Mouse (Mus musculus) liver, embryonic 14.5 days (tissue): ENCODE data around the gene Dvl2. TPM values are rescaled to one million over a fixed set of nuclear protein-coding genes. Genes with fewer than 3 reads are reported as not detected.
A peak's percentile ranks its signal among the peaks of the same experiment; 100 is the strongest.

Experiments
- ATAC-seq: fragments of 200-750 bp; cut with Nextera tagmentation; 2 replicates; pipeline ENCODE4 v1.8.0; 2017; ENCODE audit warnings: moderate number of reproducible peaks, mild to moderate bottlenecking, moderate library complexity; ENCODE audit not compliant: insufficient read depth
- DNase-seq, 3 experiments: peaks; one replicate each; pipeline ENCODE4 v3.0.0-alpha.2; 2012 to 2013; ENCODE audit warnings: low read depth in 3 of 3, low spot score in 3 of 3
- H3K27ac ChIP-seq: fragments of 300-500 bp; sonication (generic); 2 replicates; pipeline ENCODE4 v1.5.1; 2014; ENCODE audit warnings: moderate library complexity, mild to moderate bottlenecking, control low read depth, inconsistent platforms
- H3K27me3 ChIP-seq: fragments of 300-500 bp; sonication (generic); 2 replicates; pipeline ENCODE4 v1.6.1; 2014; ENCODE audit warnings: mild to moderate bottlenecking, low read length, moderate library complexity; ENCODE audit not compliant: control insufficient read depth, insufficient read depth
- H3K36me3 ChIP-seq: fragments of 300-500 bp; sonication (generic); replicated peaks from 2 replicates; pipeline ENCODE4 v1.6.1; 2014; ENCODE audit warnings: low read depth; ENCODE audit not compliant: control insufficient read depth, insufficient read depth
- H3K4me1 ChIP-seq, 2 experiments: fragments of 200-500 bp in 1 of 2; fragments of 300-500 bp in 1 of 2; sonication (generic) in 1 of 2; replicated peaks; 2 replicates each; pipeline ENCODE4 v1.6.1; 2012 to 2014; ENCODE audit warnings: antibody characterized with exemption in 1 of 2, inconsistent platforms in 1 of 2, low read length in 1 of 2; ENCODE audit not compliant: control insufficient read depth in 2 of 2, insufficient read depth in 2 of 2
- H3K4me2 ChIP-seq: fragments of 300-500 bp; sonication (generic); 2 replicates; pipeline ENCODE4 v1.6.1; 2014; ENCODE audit warnings: low read depth, mild to moderate bottlenecking, control low read depth, moderate library complexity
- H3K4me3 ChIP-seq, 2 experiments: fragments of 200-500 bp in 1 of 2; fragments of 300-500 bp in 1 of 2; sonication (generic) in 1 of 2; 2 replicates each; pipeline ENCODE4 v1.5.1; 2012 to 2014; ENCODE audit warnings: low read depth in 2 of 2, low read length in 2 of 2, mild to moderate bottlenecking in 2 of 2, control low read depth in 1 of 2, inconsistent platforms in 1 of 2, moderate library complexity in 1 of 2; ENCODE audit not compliant: insufficient read depth in 1 of 2
- H3K9ac ChIP-seq: fragments of 300-500 bp; sonication (generic); replicated peaks from 2 replicates; pipeline ENCODE4 v1.6.1; 2014; ENCODE audit warnings: mild to moderate bottlenecking, control low read depth, moderate library complexity
- H3K9me3 ChIP-seq: fragments of 300-500 bp; sonication (generic); 2 replicates; pipeline ENCODE4 v1.6.1; 2016; ENCODE audit warnings: low read length, mixed read lengths; ENCODE audit not compliant: control insufficient read depth
- CTCF ChIP-seq: IDR thresholded peaks from 2 replicates; pipeline ENCODE4 v1.5.1; 2016; ENCODE audit warnings: antibody characterized with exemption, low read depth, control low read depth
- EP300 ChIP-seq: IDR thresholded peaks from 2 replicates; pipeline ENCODE4 v1.6.1; 2016; ENCODE audit warnings: antibody characterized with exemption, low read depth
- WGBS: fragments of 180-500 bp; shearing (Covaris S2); extraction: QIAGEN DNeasy Blood & Tissue Kit; methylation state at CpG from one replicate; pipeline ENCODE4 v1.1.7; 2014; ENCODE audit not compliant: insufficient replicate concordance; 5-methylcytosine and 5-hydroxymethylcytosine counted together
- microRNA counts: library from miRNA; unstranded; fragments of <30 nt; microRNA quantifications from one replicate; lab custom pipeline; 2016
- microRNA-seq: library from miRNA; unstranded; fragments of <30 nt; microRNA quantifications from one replicate; pipeline ENCODE4, GENCODE M21; 2016
- polyA plus RNA-seq, 2 experiments: library from polyadenylated mRNA; depleted of rRNA in 1 of 2; stranded (reverse) in 1 of 2; unstranded in 1 of 2; fragments of >200 nt; fragmentation: Nextera tagmentation in 1 of 2; extraction: Ambion mirVana in 1 of 2; gene quantifications; 2 replicates each; pipeline versions ENCODE4 v1.2.1 to v1.2.3; 2012 to 2014

Dvl2 gene
- polyA plus RNA-seq, 2 experiments = 3.4 to 4.2 TPM

DNA sequence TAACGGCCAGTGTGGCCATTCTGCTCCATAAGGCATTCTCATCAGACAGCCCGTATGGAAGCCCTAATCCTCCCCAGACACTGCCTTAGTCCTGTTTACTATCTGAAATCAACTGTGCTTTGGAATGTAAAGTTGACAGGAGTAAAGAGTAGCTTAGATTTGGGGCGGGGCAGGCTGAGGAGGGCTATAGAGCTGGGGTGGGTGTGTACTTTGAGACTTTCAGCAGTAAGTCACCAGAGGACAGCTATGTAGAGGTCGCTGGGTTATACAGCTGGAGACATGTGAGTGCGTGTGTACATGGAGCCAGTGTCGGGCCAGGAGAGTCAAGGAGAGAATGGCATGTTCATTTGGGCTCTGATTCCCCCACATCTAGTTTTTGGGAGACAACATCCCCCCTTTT lies 59.5 kb downstream of the Dvl2 start:
- no peak overlapping the region for H3K4me2 ChIP-seq
- no peaks in the 10 kb centered on the region for H3K36me3 ChIP-seq
- H3K9ac ChIP-seq = no peak overlapping the region
- no peaks in the 10 kb centered on the region for H3K9me3 ChIP-seq
- no peaks in the 10 kb centered on the region for H3K27me3 ChIP-seq
- ATAC-seq (no peak), DNase-seq (no peak)
- no peak for TF ChIP-seq EP300
- TF ChIP-seq CTCF = no peak
- no peak overlapping the region for H3K4me3 ChIP-seq
- H3K4me1 ChIP-seq = no peaks in the 10 kb centered on the region
- WGBS = 50% methylated on average over 6 of the region's 6 CpGs
- H3K27ac ChIP-seq = no peak overlapping the region

MicroRNA genes within 50 kb of the gene (microRNA counts, 519-probe panel; counts per million panel counts)
- microRNA mmu-miR-324-3p (lab: Ali Mortazavi, UCI) (69.9 counts per million), microRNA mmu-miR-324-5p (lab: Ali Mortazavi, UCI) (5,270 counts per million, percentile 26 among the panel's probes with 10 or more counts)

Small RNAs within 50 kb of the gene (microRNA-seq; reads per million reads assigned to microRNA genes)
- not detected for gene Gm44349
- gene Mir324 = 2,791 reads per million, percentile 83 among the genes with 10 or more reads in this experiment

Other genes with a start within 250 kb of the Dvl2 start
Only the 30 nearest of the 39 such genes appear.
- gene Chrnb1, start 204.7 kb upstream of the Dvl2 start, polyA plus RNA-seq (2012; rRNA removed) = 0.44 and 0.58 TPM in 2 replicates
- gene Chrnb1, start 204.7 kb upstream of the Dvl2 start, polyA plus RNA-seq (2014; fragmentation: Nextera tagmentation; extraction: Ambion mirVana) = 0.32 and 0.33 TPM in 2 replicates
- 0.41 and 0.42 TPM in 2 replicates for gene Fgf11, start 198.7 kb upstream of the Dvl2 start, polyA plus RNA-seq (2012; rRNA removed)
- gene Fgf11, start 198.7 kb upstream of the Dvl2 start, polyA plus RNA-seq (2014; fragmentation: Nextera tagmentation; extraction: Ambion mirVana) = 0.06 and 0.13 TPM in 2 replicates
- 0.25 TPM in 2 replicates for gene Tmem102, start 195.0 kb upstream of the Dvl2 start, polyA plus RNA-seq (2012; rRNA removed)
- 0.57 and 0.80 TPM in 2 replicates for gene Tmem102, start 195.0 kb upstream of the Dvl2 start, polyA plus RNA-seq (2014; fragmentation: Nextera tagmentation; extraction: Ambion mirVana)
- not detected in 2 replicates for gene Gm39566, start 185.3 kb upstream of the Dvl2 start, polyA plus RNA-seq (2012; rRNA removed)
- gene Gm39566, start 185.3 kb upstream of the Dvl2 start, polyA plus RNA-seq (2014; fragmentation: Nextera tagmentation; extraction: Ambion mirVana) = not detected in 2 replicates
- not detected in 2 replicates for gene Spem2, start 182.1 kb upstream of the Dvl2 start, polyA plus RNA-seq (2012; rRNA removed)
- gene Spem2, start 182.1 kb upstream of the Dvl2 start, polyA plus RNA-seq (2014; fragmentation: Nextera tagmentation; extraction: Ambion mirVana) = not detected in 2 replicates
- gene Spem1, start 178.4 kb upstream of the Dvl2 start, polyA plus RNA-seq (2012; rRNA removed) = not detected in 2 replicates
- not detected in 2 replicates for gene Spem1, start 178.4 kb upstream of the Dvl2 start, polyA plus RNA-seq (2014; fragmentation: Nextera tagmentation; extraction: Ambion mirVana)
- gene Nlgn2, start 162.8 kb upstream of the Dvl2 start, polyA plus RNA-seq (2012; rRNA removed) = 2.0 and 2.2 TPM in 2 replicates
- gene Nlgn2, start 162.8 kb upstream of the Dvl2 start, polyA plus RNA-seq (2014; fragmentation: Nextera tagmentation; extraction: Ambion mirVana) = 0.48 and 0.76 TPM in 2 replicates
- gene Tmem256, start 162.1 kb upstream of the Dvl2 start, polyA plus RNA-seq (2012; rRNA removed) = 143 and 197 TPM in 2 replicates
- 384 and 393 TPM in 2 replicates for gene Tmem256, start 162.1 kb upstream of the Dvl2 start, polyA plus RNA-seq (2014; fragmentation: Nextera tagmentation; extraction: Ambion mirVana)
- 18.0 and 20.0 TPM in 2 replicates for gene Plscr3, start 154.2 kb upstream of the Dvl2 start, polyA plus RNA-seq (2012; rRNA removed)
- 22.8 and 25.0 TPM in 2 replicates for gene Plscr3, start 154.2 kb upstream of the Dvl2 start, polyA plus RNA-seq (2014; fragmentation: Nextera tagmentation; extraction: Ambion mirVana)
- gene Tnk1, start 141.9 kb upstream of the Dvl2 start, polyA plus RNA-seq (2012; rRNA removed) = 1.2 TPM in 2 replicates
- 0.43 and 0.80 TPM in 2 replicates for gene Tnk1, start 141.9 kb upstream of the Dvl2 start, polyA plus RNA-seq (2014; fragmentation: Nextera tagmentation; extraction: Ambion mirVana)
- not detected in 2 replicates for gene Tmem95, start 122.6 kb upstream of the Dvl2 start, polyA plus RNA-seq (2012; rRNA removed)
- gene Tmem95, start 122.6 kb upstream of the Dvl2 start, polyA plus RNA-seq (2014; fragmentation: Nextera tagmentation; extraction: Ambion mirVana) = not detected in 2 replicates
- gene Kctd11, start 119.2 kb upstream of the Dvl2 start, polyA plus RNA-seq (2012; rRNA removed) = 0.93 TPM in 2 replicates
- 0.53 and 1.00 TPM in 2 replicates for gene Kctd11, start 119.2 kb upstream of the Dvl2 start, polyA plus RNA-seq (2014; fragmentation: Nextera tagmentation; extraction: Ambion mirVana)
- 2.7 and 2.8 TPM in 2 replicates for gene Acap1, start 105.1 kb upstream of the Dvl2 start, polyA plus RNA-seq (2012; rRNA removed)
- gene Acap1, start 105.1 kb upstream of the Dvl2 start, polyA plus RNA-seq (2014; fragmentation: Nextera tagmentation; extraction: Ambion mirVana) = 2.9 and 3.3 TPM in 2 replicates
- gene 2810408A11Rik, start 99.6 kb upstream of the Dvl2 start, polyA plus RNA-seq (2012; rRNA removed) = 0.40 and 0.48 TPM in 2 replicates
- gene 2810408A11Rik, start 99.6 kb upstream of the Dvl2 start, polyA plus RNA-seq (2014; fragmentation: Nextera tagmentation; extraction: Ambion mirVana) = 0.93 and 1.7 TPM in 2 replicates
- 13.1 and 20.5 TPM in 2 replicates for gene Neurl4, start 99.5 kb upstream of the Dvl2 start, polyA plus RNA-seq (2012; rRNA removed)
- gene Neurl4, start 99.5 kb upstream of the Dvl2 start, polyA plus RNA-seq (2014; fragmentation: Nextera tagmentation; extraction: Ambion mirVana) = 2.5 and 3.4 TPM in 2 replicates
- gene Gps2, start 86.7 kb upstream of the Dvl2 start, polyA plus RNA-seq (2012; rRNA removed) = 79.5 and 93.1 TPM in 2 replicates
- 82.7 and 91.2 TPM in 2 replicates for gene Gps2, start 86.7 kb upstream of the Dvl2 start, polyA plus RNA-seq (2014; fragmentation: Nextera tagmentation; extraction: Ambion mirVana)
- 652 and 846 TPM in 2 replicates for gene Eif5a, start 78.6 kb upstream of the Dvl2 start, polyA plus RNA-seq (2012; rRNA removed)
- 1,316 and 1,415 TPM in 2 replicates for gene Eif5a, start 78.6 kb upstream of the Dvl2 start, polyA plus RNA-seq (2014; fragmentation: Nextera tagmentation; extraction: Ambion mirVana)
- gene Ybx2, start 64.8 kb upstream of the Dvl2 start, polyA plus RNA-seq (2012; rRNA removed) = 0.57 and 0.58 TPM in 2 replicates
- 0.23 TPM in 1 of 2 replicates, not detected in the other for gene Ybx2, start 64.8 kb upstream of the Dvl2 start, polyA plus RNA-seq (2014; fragmentation: Nextera tagmentation; extraction: Ambion mirVana)
- gene Slc2a4, start 52.4 kb upstream of the Dvl2 start, polyA plus RNA-seq (2012; rRNA removed) = 17.0 and 17.4 TPM in 2 replicates
- gene Slc2a4, start 52.4 kb upstream of the Dvl2 start, polyA plus RNA-seq (2014; fragmentation: Nextera tagmentation; extraction: Ambion mirVana) = 12.6 and 14.0 TPM in 2 replicates
- 2.0 and 4.0 TPM in 2 replicates for gene Cldn7, start 35.8 kb upstream of the Dvl2 start, polyA plus RNA-seq (2012; rRNA removed)
- gene Cldn7, start 35.8 kb upstream of the Dvl2 start, polyA plus RNA-seq (2014; fragmentation: Nextera tagmentation; extraction: Ambion mirVana) = 2.2 TPM in 2 replicates
- gene Ctdnep1, start 19.4 kb upstream of the Dvl2 start, polyA plus RNA-seq (2012; rRNA removed) = 23.6 and 32.3 TPM in 2 replicates
- 9.7 and 10.7 TPM in 2 replicates for gene Ctdnep1, start 19.4 kb upstream of the Dvl2 start, polyA plus RNA-seq (2014; fragmentation: Nextera tagmentation; extraction: Ambion mirVana)
- gene Elp5, start 18.1 kb upstream of the Dvl2 start, polyA plus RNA-seq (2012; rRNA removed) = 44.0 and 46.1 TPM in 2 replicates
- 70.2 and 74.0 TPM in 2 replicates for gene Elp5, start 18.1 kb upstream of the Dvl2 start, polyA plus RNA-seq (2014; fragmentation: Nextera tagmentation; extraction: Ambion mirVana)
- 134 and 140 TPM in 2 replicates for gene Gabarap, start 9.5 kb upstream of the Dvl2 start, polyA plus RNA-seq (2012; rRNA removed)
- 296 and 300 TPM in 2 replicates for gene Gabarap, start 9.5 kb upstream of the Dvl2 start, polyA plus RNA-seq (2014; fragmentation: Nextera tagmentation; extraction: Ambion mirVana)
- 10.8 and 14.8 TPM in 2 replicates for gene Phf23, start 4.8 kb upstream of the Dvl2 start, polyA plus RNA-seq (2012; rRNA removed)
- gene Phf23, start 4.8 kb upstream of the Dvl2 start, polyA plus RNA-seq (2014; fragmentation: Nextera tagmentation; extraction: Ambion mirVana) = 11.9 and 12.1 TPM in 2 replicates
- 27.8 and 40.6 TPM in 2 replicates for gene Acadvl, start 14.8 kb downstream of the Dvl2 start, polyA plus RNA-seq (2012; rRNA removed)
- gene Acadvl, start 14.8 kb downstream of the Dvl2 start, polyA plus RNA-seq (2014; fragmentation: Nextera tagmentation; extraction: Ambion mirVana) = 84.1 and 98.1 TPM in 2 replicates
- 1.5 and 1.9 TPM in 2 replicates for gene Dlg4, start 16.3 kb downstream of the Dvl2 start, polyA plus RNA-seq (2012; rRNA removed)
- 0.33 and 0.54 TPM in 2 replicates for gene Dlg4, start 16.3 kb downstream of the Dvl2 start, polyA plus RNA-seq (2014; fragmentation: Nextera tagmentation; extraction: Ambion mirVana)
- 1.3 TPM in 2 replicates for gene Asgr1, start 53.5 kb downstream of the Dvl2 start, polyA plus RNA-seq (2012; rRNA removed)
- 2.6 and 4.1 TPM in 2 replicates for gene Asgr1, start 53.5 kb downstream of the Dvl2 start, polyA plus RNA-seq (2014; fragmentation: Nextera tagmentation; extraction: Ambion mirVana)
- gene Asgr2, start 92.0 kb downstream of the Dvl2 start, polyA plus RNA-seq (2012; rRNA removed) = 10.0 and 11.5 TPM in 2 replicates
- 9.0 and 10.6 TPM in 2 replicates for gene Asgr2, start 92.0 kb downstream of the Dvl2 start, polyA plus RNA-seq (2014; fragmentation: Nextera tagmentation; extraction: Ambion mirVana)
- gene Mgl2, start 129.7 kb downstream of the Dvl2 start, polyA plus RNA-seq (2012; rRNA removed) = 1.1 and 1.2 TPM in 2 replicates
- 1.9 and 2.2 TPM in 2 replicates for gene Mgl2, start 129.7 kb downstream of the Dvl2 start, polyA plus RNA-seq (2014; fragmentation: Nextera tagmentation; extraction: Ambion mirVana)
- 0.25 and 0.34 TPM in 2 replicates for gene Clec10a, start 155.6 kb downstream of the Dvl2 start, polyA plus RNA-seq (2012; rRNA removed)
- gene Clec10a, start 155.6 kb downstream of the Dvl2 start, polyA plus RNA-seq (2014; fragmentation: Nextera tagmentation; extraction: Ambion mirVana) = 0.16 and 0.76 TPM in 2 replicates